Mouse (Mus musculus): ENCODE results near the gene Snap91.

Snap91 gene

GRCm38 (mm10) chr9:86814340-86814739 lies 66.1 kb downstream of the Snap91 start:
- DNase-seq (ENCODE audit: low read depth, low spot score): no peak

GRCm38 (mm10) chr9:86813327-86813726 lies 67.1 kb downstream of the Snap91 start:
- no peak for DNase-seq (ENCODE audit: low read depth, low spot score)

GRCm38 (mm10) chr9:86810696-86811232 lies 69.7 kb downstream of the Snap91 start:
- DNase-seq (ENCODE audit: low read depth, low spot score): no peak

GRCm38 (mm10) chr9:86810213-86810612 lies 70.2 kb downstream of the Snap91 start:
- DNase-seq (ENCODE audit: low read depth, low spot score): no peak

- DNase-seq (ENCODE audit: low read depth, low spot score): no peak
These were observed 79.8 kb downstream of the Snap91 start for GRCm38 (mm10) chr9:86800600-86801163.

GRCm38 (mm10) chr9:86799099-86799498 lies 81.4 kb downstream of the Snap91 start:
- DNase-seq (ENCODE audit: low read depth, low spot score): no peak

GRCm38 (mm10) chr9:86798686-86799085 lies 81.8 kb downstream of the Snap91 start:
- DNase-seq (ENCODE audit: low read depth, low spot score): no peak

- no peak for DNase-seq (ENCODE audit: low read depth, low spot score)
These were observed 82.3 kb downstream of the Snap91 start for GRCm38 (mm10) chr9:86798129-86798528.

- DNase-seq (ENCODE audit: low read depth, low spot score): no peak
These were observed 82.9 kb downstream of the Snap91 start for GRCm38 (mm10) chr9:86797553-86797952.

- no peak for DNase-seq (ENCODE audit: low read depth, low spot score)
These were observed 85.2 kb downstream of the Snap91 start for GRCm38 (mm10) chr9:86795236-86795635.

GRCm38 (mm10) chr9:86791927-86792326 lies 88.5 kb downstream of the Snap91 start:
- no peak for DNase-seq (ENCODE audit: low read depth, low spot score)

GRCm38 (mm10) chr9:86789186-86789585 lies 91.3 kb downstream of the Snap91 start:
- no peak for DNase-seq (ENCODE audit: low read depth, low spot score)

- DNase-seq (ENCODE audit: low read depth, low spot score): no peak
These were observed 97.6 kb downstream of the Snap91 start for GRCm38 (mm10) chr9:86782836-86783235.

GRCm38 (mm10) chr9:86781426-86781825 lies 99.0 kb downstream of the Snap91 start:
- DNase-seq (ENCODE audit: low read depth, low spot score): no peak

- DNase-seq (ENCODE audit: low read depth, low spot score): no peak
These were observed 102.2 kb downstream of the Snap91 start for GRCm38 (mm10) chr9:86778212-86778611.

GRCm38 (mm10) chr9:86777309-86777708 lies 103.1 kb downstream of the Snap91 start:
- DNase-seq (ENCODE audit: low read depth, low spot score): no peak

- no peak for DNase-seq (ENCODE audit: low read depth, low spot score)
These were observed 105.1 kb downstream of the Snap91 start for GRCm38 (mm10) chr9:86775374-86775773.

- no peak for DNase-seq (ENCODE audit: low read depth, low spot score)
These were observed 106.5 kb downstream of the Snap91 start for GRCm38 (mm10) chr9:86773996-86774395.

- DNase-seq (ENCODE audit: low read depth, low spot score): no peak
These were observed 107.6 kb downstream of the Snap91 start for GRCm38 (mm10) chr9:86772897-86773296.

GRCm38 (mm10) chr9:86766991-86767390 lies 113.5 kb downstream of the Snap91 start:
- DNase-seq (ENCODE audit: low read depth, low spot score): no peak

- no peak for DNase-seq (ENCODE audit: low read depth, low spot score)
These were observed 116.5 kb downstream of the Snap91 start for GRCm38 (mm10) chr9:86764002-86764401.

GRCm38 (mm10) chr9:86762477-86763376 lies 117.7 kb downstream of the Snap91 start:
- no peak for DNase-seq (ENCODE audit: low read depth, low spot score)

Measured in skeletal muscle tissue, adult 2 months (tissue).